Mouse (Mus musculus) liver, embryonic 11.5 days (tissue): ENCODE measurements around the gene Zc3h12d. TPM values are rescaled to one million over a fixed set of nuclear protein-coding genes. Genes with fewer than 3 reads are reported as not detected.
A peak's percentile ranks its signal among the peaks of the same experiment; 100 is the strongest.

Experiments
- ATAC-seq: fragments of 200-750 bp; cut with Nextera tagmentation; replicated peaks from 2 replicates; pipeline ENCODE4 v1.8.0; 2017; ENCODE audit warnings: moderate number of reproducible peaks, mild to moderate bottlenecking, moderate TSS enrichment, moderate library complexity; ENCODE audit not compliant: low FRiP score
- DNase-seq: peaks from one replicate; pipeline ENCODE4 v3.0.0-alpha.2; 2017; ENCODE audit warnings: low spot score
- H3K27ac ChIP-seq: fragments of 300-500 bp; sonication (generic); 2 replicates; pipeline ENCODE4 v1.5.1; 2014; ENCODE audit warnings: mild to moderate bottlenecking, low read depth, low read length, control low read depth
- H3K27me3 ChIP-seq: fragments of 300-500 bp; sonication (generic); replicated peaks from 2 replicates; pipeline ENCODE4 v1.6.1; 2014; ENCODE audit warnings: low read length, mixed read lengths; ENCODE audit not compliant: control insufficient read depth, insufficient read depth
- H3K36me3 ChIP-seq: fragments of 300-500 bp; sonication (generic); 2 replicates; pipeline ENCODE4 v1.6.1; 2014; ENCODE audit warnings: mild to moderate bottlenecking, low read length, moderate library complexity, mixed read lengths; ENCODE audit not compliant: control insufficient read depth, insufficient read depth
- H3K4me1 ChIP-seq: fragments of 300-500 bp; sonication (generic); replicated peaks from 2 replicates; pipeline ENCODE4 v1.6.1; 2014; ENCODE audit warnings: low read length, mixed read lengths; ENCODE audit not compliant: control insufficient read depth, insufficient read depth
- H3K4me2 ChIP-seq: fragments of 300-500 bp; sonication (generic); 2 replicates; pipeline ENCODE4 v1.6.1; 2014; ENCODE audit warnings: mild to moderate bottlenecking, control low read depth, moderate library complexity
- H3K4me3 ChIP-seq: fragments of 300-500 bp; sonication (generic); 2 replicates; pipeline ENCODE4 v1.5.1; 2014; ENCODE audit warnings: low read depth, low read length, control low read depth
- H3K9ac ChIP-seq: fragments of 300-500 bp; sonication (generic); 2 replicates; pipeline ENCODE4 v1.6.1; 2014; ENCODE audit warnings: low read depth, low read length, control low read depth
- H3K9me3 ChIP-seq: fragments of 300-500 bp; sonication (generic); 2 replicates; pipeline ENCODE4 v1.6.1; 2016; ENCODE audit warnings: low read length, inconsistent platforms, mixed read lengths; ENCODE audit not compliant: control insufficient read depth
- WGBS: fragments of 180-500 bp; shearing (Covaris S2); extraction: QIAGEN DNeasy Blood & Tissue Kit; methylation state at CpG from one replicate; pipeline ENCODE4 v1.1.7; 2014; 5-methylcytosine and 5-hydroxymethylcytosine counted together
- polyA plus RNA-seq: library from polyadenylated mRNA; unstranded; fragments of >200 nt; fragmentation: Nextera tagmentation; extraction: Ambion mirVana; gene quantifications from 2 replicates; pipeline ENCODE4 v1.2.1, GENCODE M21; 2014

Gene Zc3h12d
- polyA plus RNA-seq, 1 experiment from 2014 or later: 0.05 TPM

GRCm38 (mm10) chr10:7861937-7862657, 29.8 kb downstream of the Zc3h12d start:
- Histone ChIP-seq H3K9ac (no peak overlapping the region), H3K27ac (no peak overlapping the region), H3K4me3 (no peak overlapping the region), H3K4me1 (no peaks in the 10 kb centered on the region), H3K9me3 (no peaks in the 10 kb centered on the region), H3K36me3 (no peaks in the 10 kb centered on the region), H3K4me2 (no peak overlapping the region), H3K27me3 (peaks cover 7% of the 10 kb centered on the region)
- DNase-seq: no peak
- no peak for ATAC-seq
- 89% methylated on average over 25 of the region's 25 CpGs for WGBS

GRCm38 (mm10) chr10:7863411-7863810, 31.1 kb downstream of the Zc3h12d start:
- H3K4me3 ChIP-seq: no peak overlapping the region
- no peak overlapping the region for H3K27ac ChIP-seq
- no peak overlapping the region for H3K9ac ChIP-seq
- H3K9me3 ChIP-seq: no peaks in the 10 kb centered on the region
- no peaks in the 10 kb centered on the region for H3K4me1 ChIP-seq
- no peak for ATAC-seq
- no peak for DNase-seq
- no peaks in the 10 kb centered on the region for H3K36me3 ChIP-seq
- H3K4me2 ChIP-seq: no peak overlapping the region
- 93% methylated on average over 6 of the region's 6 CpGs for WGBS
- peaks cover 19% of the 10 kb centered on the region for H3K27me3 ChIP-seq

- 82% methylated on average over 6 of the region's 6 CpGs for WGBS
These were observed 31.9 kb downstream of the Zc3h12d start for GRCm38 (mm10) chr10:7864184-7864583.

GRCm38 (mm10) chr10:7864806-7865205, 32.5 kb downstream of the Zc3h12d start:
- H3K4me1 ChIP-seq: no peaks in the 10 kb centered on the region
- no peaks in the 10 kb centered on the region for H3K9me3 ChIP-seq
- H3K36me3 ChIP-seq: no peaks in the 10 kb centered on the region
- H3K27ac ChIP-seq: no peak overlapping the region
- 79% methylated on average over 3 of the region's 3 CpGs for WGBS
- no peak overlapping the region for H3K4me3 ChIP-seq
- ATAC-seq (no peak), DNase-seq (no peak)
- H3K4me2 ChIP-seq: no peak overlapping the region
- no peak overlapping the region for H3K9ac ChIP-seq
- peaks cover 26% of the 10 kb centered on the region for H3K27me3 ChIP-seq

More at GRCm38 (mm10) chr10:7864184-7864583, 31.9 kb downstream of the Zc3h12d start:
- no peak overlapping the region for H3K4me3 ChIP-seq
- DNase-seq (no peak), ATAC-seq (no peak)
- H3K4me1 ChIP-seq: no peaks in the 10 kb centered on the region
- peaks cover 25% of the 10 kb centered on the region for H3K27me3 ChIP-seq
- no peak overlapping the region for H3K9ac ChIP-seq
- no peaks in the 10 kb centered on the region for H3K9me3 ChIP-seq
- H3K27ac ChIP-seq: no peak overlapping the region
- H3K36me3 ChIP-seq: no peaks in the 10 kb centered on the region
- no peak overlapping the region for H3K4me2 ChIP-seq

GRCm38 (mm10) chr10:7866762-7867665, 34.7 kb downstream of the Zc3h12d start:
- no peak overlapping the region for H3K9ac ChIP-seq
- DNase-seq (no peak), ATAC-seq (no peak)
- no peak overlapping the region for H3K27ac ChIP-seq
- H3K4me2 ChIP-seq: peak overlapping the region; percentile 72
- no peaks in the 10 kb centered on the region for H3K36me3 ChIP-seq
- WGBS: 18% methylated on average over 50 of the region's 50 CpGs
- H3K9me3 ChIP-seq: no peaks in the 10 kb centered on the region
- H3K4me3 ChIP-seq: peak overlapping the region; percentile 44
- no peaks in the 10 kb centered on the region for H3K4me1 ChIP-seq
- peaks cover 26% of the 10 kb centered on the region for H3K27me3 ChIP-seq

- ATAC-seq (no peak), DNase-seq (no peak)
- H3K9ac ChIP-seq: no peak overlapping the region
- H3K4me2 ChIP-seq: peak overlapping the region; percentile 72
- H3K27ac ChIP-seq: no peak overlapping the region
- no peaks in the 10 kb centered on the region for H3K4me1 ChIP-seq
- H3K36me3 ChIP-seq: no peaks in the 10 kb centered on the region
- H3K4me3 ChIP-seq: peak overlapping the region; percentile 44
- peaks cover 26% of the 10 kb centered on the region for H3K27me3 ChIP-seq
- 19% methylated on average over 21 of the region's 21 CpGs for WGBS
- no peaks in the 10 kb centered on the region for H3K9me3 ChIP-seq
These were observed 35.4 kb downstream of the Zc3h12d start for GRCm38 (mm10) chr10:7867666-7868030.

GRCm38 (mm10) chr10:7869746-7870145, 37.5 kb downstream of the Zc3h12d start:
- Histone ChIP-seq H3K4me2 (no peak overlapping the region), H3K36me3 (no peaks in the 10 kb centered on the region), H3K27me3 (peaks cover 26% of the 10 kb centered on the region), H3K9ac (no peak overlapping the region), H3K9me3 (no peaks in the 10 kb centered on the region), H3K4me1 (no peaks in the 10 kb centered on the region), H3K27ac (no peak overlapping the region), H3K4me3 (no peak overlapping the region)
- ATAC-seq (no peak), DNase-seq (no peak)
- 69% methylated on average over 8 of the region's 8 CpGs for WGBS

- H3K27me3 ChIP-seq: peaks cover 26% of the 10 kb centered on the region
- no peak overlapping the region for H3K9ac ChIP-seq
- DNase-seq (no peak), ATAC-seq (no peak)
- H3K4me2 ChIP-seq: no peak overlapping the region
- H3K9me3 ChIP-seq: no peaks in the 10 kb centered on the region
- no peaks in the 10 kb centered on the region for H3K36me3 ChIP-seq
- WGBS: 67% methylated on average over 11 of the region's 11 CpGs
- H3K4me3 ChIP-seq: no peak overlapping the region
- no peak overlapping the region for H3K27ac ChIP-seq
- H3K4me1 ChIP-seq: no peaks in the 10 kb centered on the region
These were observed 38.5 kb downstream of the Zc3h12d start for GRCm38 (mm10) chr10:7870571-7871315.
